Mouse (Mus musculus) stomach, embryonic 16.5 days (tissue): ENCODE results near the gene Lrrc19. TPM values are rescaled to one million over a fixed set of nuclear protein-coding genes. Genes with fewer than 3 reads are reported as not detected.
"Not testable (repeated sequence)": the region's sequence is repeated elsewhere in the genome, so short reads cannot be mapped to it uniquely, and the experiment has no call there.

Experiments used
- ATAC-seq: fragments of 200-750 bp; cut with Nextera tagmentation; 2 replicates; pipeline ENCODE4 v1.8.0; 2017; ENCODE audit warnings: moderate number of reproducible peaks, moderate TSS enrichment; ENCODE audit not compliant: insufficient read depth, low FRiP score
- H3K27ac ChIP-seq: fragments of 300-500 bp; sonication (generic); 2 replicates; pipeline ENCODE4 v1.5.1; 2014; ENCODE audit warnings: low read length
- H3K27me3 ChIP-seq: fragments of 300-500 bp; sonication (generic); 2 replicates; pipeline ENCODE4 v1.6.1; 2014; ENCODE audit warnings: low read length, control low read depth, mixed read lengths; ENCODE audit not compliant: control insufficient read depth, insufficient read depth
- H3K36me3 ChIP-seq: fragments of 300-500 bp; sonication (generic); 2 replicates; pipeline ENCODE4 v1.6.1; 2014; ENCODE audit warnings: low read length; ENCODE audit not compliant: control insufficient read depth, insufficient read depth
- H3K4me1 ChIP-seq: fragments of 300-500 bp; sonication (generic); 2 replicates; pipeline ENCODE4 v1.6.1; 2014; ENCODE audit warnings: low read length, control low read depth, mixed read lengths; ENCODE audit not compliant: control insufficient read depth, insufficient read depth
- H3K4me2 ChIP-seq: fragments of 300-500 bp; sonication (generic); 2 replicates; pipeline ENCODE4 v1.6.1; 2014; ENCODE audit warnings: low read depth, low read length, mixed read lengths
- H3K4me3 ChIP-seq: fragments of 300-500 bp; sonication (generic); replicated peaks from 2 replicates; pipeline ENCODE4 v1.5.1; 2014; ENCODE audit warnings: mild to moderate bottlenecking, low read length
- H3K9ac ChIP-seq: fragments of 300-500 bp; sonication (generic); 2 replicates; pipeline ENCODE4 v1.6.1; 2014; ENCODE audit warnings: low read length
- H3K9me3 ChIP-seq: fragments of 300-500 bp; sonication (generic); replicated peaks from 2 replicates; pipeline ENCODE4 v1.6.1; 2016; ENCODE audit warnings: low read length, control low read depth; ENCODE audit not compliant: control insufficient read depth
- WGBS: fragments of 180-500 bp; shearing (Covaris S2); extraction: QIAGEN DNeasy Blood & Tissue Kit; methylation state at CpG from one replicate; pipeline ENCODE4 v1.1.7; 2014; 5-methylcytosine and 5-hydroxymethylcytosine counted together
- polyA plus RNA-seq: library from polyadenylated mRNA; unstranded; fragments of >200 nt; fragmentation: Nextera tagmentation; extraction: Ambion mirVana; gene quantifications from 2 replicates; pipeline ENCODE4 v1.2.1, GENCODE M21; 2015

The Lrrc19 gene
- 1.0 and 1.7 TPM in 2 replicates for polyA plus RNA-seq

DNA sequence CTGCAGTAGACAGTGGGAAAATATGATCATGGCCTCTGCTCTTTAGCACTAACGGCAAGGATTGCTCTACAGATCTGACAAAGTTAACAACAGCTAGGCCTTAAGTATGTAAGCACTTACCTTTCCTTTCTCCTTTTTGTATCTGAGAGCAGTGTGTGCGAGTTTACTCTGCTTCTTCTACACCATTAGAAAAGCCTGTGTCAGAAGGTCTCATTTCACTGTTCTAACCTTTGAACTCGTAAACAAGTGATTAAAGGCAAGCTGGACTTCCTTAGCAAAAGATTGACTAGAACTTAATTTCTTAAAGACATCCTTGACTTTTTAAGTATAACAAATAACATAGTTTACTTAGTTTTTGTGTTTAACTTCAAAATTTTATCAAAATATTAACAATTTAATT, at the start of gene Lrrc19:
Lrrc19 (minus strand) TSS at position 225 of the 400 bp plus-strand sequence.
- Histone ChIP-seq H3K9ac (no peak within 1 kb of the TSS), H3K36me3 (no peaks in the 10 kb centered on the region), H3K4me1 (no peaks in the 10 kb centered on the region), H3K4me3 (no peak within 1 kb of the TSS), H3K27ac (no peak within 1 kb of the TSS), H3K4me2 (no peak within 1 kb of the TSS), H3K9me3 (no peaks in the 10 kb centered on the region), H3K27me3 (no peaks in the 10 kb centered on the region)
- WGBS, result 79% methylated on average over 3 of the region's 3 CpGs
- ATAC-seq, result no peak

DNA sequence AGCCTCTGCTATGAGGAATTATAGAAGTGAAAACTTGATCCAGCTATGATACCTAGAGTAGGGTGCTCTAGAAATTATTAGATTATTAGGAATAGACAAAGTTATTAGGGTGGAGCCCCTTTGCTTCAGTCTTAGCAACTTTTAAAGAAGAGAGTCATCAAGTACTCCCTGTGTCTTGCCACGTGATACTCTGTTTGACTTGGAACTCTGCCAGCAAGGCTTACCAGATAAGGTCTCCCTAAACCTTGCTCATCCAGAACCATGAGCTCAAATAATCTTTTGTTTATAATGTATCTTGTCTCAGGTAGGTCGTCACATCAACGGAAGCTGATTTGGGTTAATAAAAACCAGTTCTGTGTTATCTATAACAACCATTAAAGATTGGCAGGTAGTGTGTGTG, 46.4 kb upstream of the Lrrc19 start:
- Histone ChIP-seq H3K27me3 (no peaks in the 10 kb centered on the region), H3K4me2 (no peak overlapping the region), H3K4me1 (no peaks in the 10 kb centered on the region), H3K9me3 (no peaks in the 10 kb centered on the region), H3K4me3 (no peak overlapping the region), H3K36me3 (no peaks in the 10 kb centered on the region), H3K27ac (no peak overlapping the region), H3K9ac (no peak overlapping the region)
- 46% methylated on average over 3 of the region's 3 CpGs for WGBS
- ATAC-seq, result no peak

DNA sequence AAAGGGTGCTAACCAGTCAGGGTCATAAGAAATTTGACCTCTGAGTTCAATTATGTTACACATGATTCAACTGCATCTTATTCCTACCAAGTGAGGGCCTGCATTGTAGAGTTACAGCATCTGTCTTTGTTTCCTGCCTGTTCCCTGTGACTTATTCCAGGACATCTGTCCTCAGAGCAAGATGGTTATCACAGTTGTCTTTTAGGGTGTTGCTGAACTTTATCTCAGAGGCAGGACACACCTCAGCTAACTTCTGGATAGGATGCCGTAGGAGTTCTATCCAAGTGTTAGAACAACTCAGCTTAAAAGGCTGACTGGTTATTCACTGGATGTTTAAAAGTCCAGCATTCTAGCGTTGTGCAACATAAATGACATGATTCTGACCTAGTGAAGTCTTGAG, 42.2 kb upstream of the Lrrc19 start:
- no peak overlapping the region for H3K27ac ChIP-seq
- no peaks in the 10 kb centered on the region for H3K27me3 ChIP-seq
- WGBS, result 73% methylated on average over 2 of the region's 2 CpGs
- no peak overlapping the region for H3K4me3 ChIP-seq
- 0 out of 2 replicates have a peak, but pooled peaks cover under 1% of the 10 kb centered on the region for H3K36me3 ChIP-seq
- H3K4me1 ChIP-seq, result no peaks in the 10 kb centered on the region
- no peak for ATAC-seq
- H3K4me2 ChIP-seq, result no peak overlapping the region
- H3K9ac ChIP-seq, result no peak overlapping the region
- no peaks in the 10 kb centered on the region for H3K9me3 ChIP-seq

DNA sequence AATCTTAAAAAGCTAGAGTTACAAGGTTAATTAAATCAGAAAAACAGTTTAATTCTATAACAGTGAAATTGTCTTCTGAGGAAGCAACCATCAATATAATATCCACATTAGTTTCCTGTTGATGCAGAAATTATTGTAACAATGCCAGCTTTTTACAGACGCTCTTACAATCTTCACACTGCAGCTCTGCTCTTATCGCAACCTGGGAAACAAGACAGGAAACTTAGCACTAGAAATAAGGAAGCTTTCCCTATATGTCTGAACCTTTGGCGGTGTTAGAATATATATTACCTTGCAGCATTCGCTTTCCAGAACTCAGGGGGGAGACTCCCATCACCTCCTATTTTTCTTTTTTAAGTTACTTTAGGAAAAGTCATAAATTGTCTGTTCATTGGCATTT, 41.1 kb upstream of the Lrrc19 start:
- Histone ChIP-seq H3K4me3 (no peak overlapping the region), H3K36me3 (0 out of 2 replicates have a peak, but pooled peaks cover 3% of the 10 kb centered on the region), H3K4me2 (no peak overlapping the region), H3K9ac (no peak overlapping the region), H3K4me1 (no peaks in the 10 kb centered on the region), H3K27me3 (no peaks in the 10 kb centered on the region), H3K27ac (no peak overlapping the region), H3K9me3 (no peaks in the 10 kb centered on the region)
- 80% methylated on average over 4 of the region's 4 CpGs for WGBS
- ATAC-seq, result no peak

DNA sequence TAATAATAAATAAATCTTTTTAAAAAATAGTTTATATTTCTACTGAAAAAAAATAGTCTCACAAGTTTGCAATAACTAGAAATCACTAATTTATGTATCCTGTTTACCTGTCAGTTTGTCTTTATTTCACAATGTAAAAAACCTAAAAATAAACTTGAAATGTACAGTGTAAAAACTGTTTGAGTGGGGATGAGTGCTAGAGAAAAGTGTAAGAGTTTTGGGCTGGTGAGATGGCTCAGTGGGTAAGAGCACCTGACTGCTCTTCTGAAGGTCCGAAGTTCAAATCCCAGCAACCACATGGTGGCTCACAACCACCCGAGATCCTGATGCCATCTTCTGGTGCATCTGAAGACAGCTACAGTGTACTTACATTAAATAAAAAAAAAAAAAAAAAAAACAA, 39.9 kb upstream of the Lrrc19 start:
- not testable (repeated sequence) for H3K9me3 ChIP-seq, H3K27ac ChIP-seq, H3K9ac ChIP-seq, H3K4me2 ChIP-seq, H3K4me1 ChIP-seq, H3K27me3 ChIP-seq, H3K4me3 ChIP-seq, H3K36me3 ChIP-seq, ATAC-seq
- 92% methylated on average over 2 of the region's 2 CpGs for WGBS

DNA sequence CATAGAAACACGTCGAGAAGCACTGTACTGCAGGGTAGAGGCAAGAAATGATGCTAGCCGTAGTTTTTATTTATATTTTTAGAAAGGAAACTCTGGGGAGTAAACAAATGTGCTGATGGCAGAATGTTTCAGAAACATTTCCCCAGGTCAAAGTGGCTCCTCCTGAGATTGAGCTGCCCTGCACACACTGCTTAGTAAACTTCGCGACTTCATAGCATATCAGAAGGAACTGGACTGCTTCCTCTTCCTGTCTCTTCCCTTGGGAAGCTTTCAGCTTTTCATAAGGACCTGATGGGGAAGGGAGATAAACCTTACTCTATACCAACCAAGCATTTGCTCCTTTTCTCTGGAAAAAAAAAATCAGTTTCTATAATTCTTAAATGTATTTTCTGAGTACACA, 33.4 kb upstream of the Lrrc19 start:
- Histone ChIP-seq H3K4me1 (no peaks in the 10 kb centered on the region), H3K4me2 (no peak overlapping the region), H3K27ac (no peak overlapping the region), H3K4me3 (no peak overlapping the region), H3K9me3 (no peaks in the 10 kb centered on the region), H3K36me3 (0 out of 2 replicates have a peak, but pooled peaks cover 3% of the 10 kb centered on the region), H3K27me3 (no peaks in the 10 kb centered on the region), H3K9ac (no peak overlapping the region)
- WGBS, result 83% methylated on average over 5 of the region's 5 CpGs
- ATAC-seq, result no peak

DNA sequence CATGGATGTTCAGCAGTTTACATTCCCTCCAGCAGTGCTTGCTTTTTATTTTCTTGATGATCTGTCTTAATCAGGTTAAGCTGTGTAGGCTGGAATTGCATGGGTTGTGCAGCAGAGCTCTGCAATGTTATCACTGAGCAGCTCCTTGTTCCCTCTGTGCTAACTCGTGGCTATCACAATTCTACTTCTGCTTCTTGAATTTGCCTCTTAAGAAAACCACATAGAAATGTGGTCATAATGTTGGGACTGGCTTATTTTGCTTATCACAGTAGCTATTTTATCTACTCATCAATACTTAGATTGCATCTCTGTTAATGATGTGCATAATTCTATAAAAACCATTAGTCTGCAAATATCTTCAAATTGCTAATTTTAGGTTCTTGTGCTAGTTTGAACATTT, 32.1 kb upstream of the Lrrc19 start:
- 49% methylated on average over 1 of the region's 1 CpGs for WGBS
- H3K9ac ChIP-seq, result no peak overlapping the region
- 0 out of 2 replicates have a peak, but pooled peaks cover under 1% of the 10 kb centered on the region for H3K36me3 ChIP-seq
- no peak overlapping the region for H3K27ac ChIP-seq
- H3K4me2 ChIP-seq, result no peak overlapping the region
- H3K27me3 ChIP-seq, result no peaks in the 10 kb centered on the region
- no peaks in the 10 kb centered on the region for H3K4me1 ChIP-seq
- no peak for ATAC-seq
- H3K4me3 ChIP-seq, result no peak overlapping the region
- no peaks in the 10 kb centered on the region for H3K9me3 ChIP-seq

DNA sequence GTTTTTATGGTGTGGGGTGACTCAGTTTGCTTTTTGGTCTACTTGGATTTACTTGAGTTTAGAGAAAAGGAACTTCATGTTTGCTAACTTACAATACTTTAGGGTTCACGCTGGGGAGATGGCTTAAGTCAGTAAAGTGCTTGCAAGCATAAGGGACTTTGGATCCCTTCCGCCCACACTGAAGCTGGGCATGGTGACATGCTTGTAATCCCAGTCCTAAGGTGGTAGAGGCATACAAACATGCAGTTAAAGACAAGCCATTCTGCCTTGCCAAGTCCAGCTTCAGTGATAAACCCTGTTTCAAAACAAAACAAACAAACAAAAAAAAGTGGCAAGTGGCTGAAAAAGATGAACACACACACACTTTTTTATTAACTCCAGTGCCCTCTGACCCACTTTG, 31.2 kb upstream of the Lrrc19 start:
- Histone ChIP-seq H3K4me1 (no peaks in the 10 kb centered on the region), H3K36me3 (no peaks in the 10 kb centered on the region), H3K9ac (no peak overlapping the region), H3K27ac (no peak overlapping the region), H3K4me2 (no peak overlapping the region), H3K4me3 (no peak overlapping the region), H3K27me3 (no peaks in the 10 kb centered on the region), H3K9me3 (no peaks in the 10 kb centered on the region)
- WGBS, result 77% methylated on average over 2 of the region's 2 CpGs
- no peak for ATAC-seq

DNA sequence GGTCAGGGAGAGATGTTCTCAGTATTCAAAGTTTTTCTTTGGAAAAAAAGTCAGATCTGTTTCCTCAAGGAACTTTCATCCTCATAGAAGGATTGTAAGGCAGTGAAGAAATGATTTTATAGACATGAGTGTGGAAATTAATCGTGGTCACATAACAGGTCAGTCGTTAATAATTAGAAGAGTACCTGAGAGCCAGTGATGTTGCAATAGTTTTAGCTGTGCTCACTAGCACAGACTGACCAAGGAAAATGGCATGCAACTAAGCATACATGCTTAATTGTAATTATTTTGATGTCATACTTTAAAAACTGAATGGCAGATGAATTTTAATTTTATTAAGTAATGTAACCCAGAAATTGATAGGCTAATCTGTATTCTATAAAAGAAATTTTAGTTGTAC, 30.7 kb upstream of the Lrrc19 start:
- Histone ChIP-seq H3K4me2 (no peak overlapping the region), H3K27ac (no peak overlapping the region), H3K4me1 (no peaks in the 10 kb centered on the region), H3K36me3 (no peaks in the 10 kb centered on the region), H3K4me3 (no peak overlapping the region), H3K9ac (no peak overlapping the region), H3K9me3 (no peaks in the 10 kb centered on the region), H3K27me3 (no peaks in the 10 kb centered on the region)
- no peak for ATAC-seq
- 87% methylated on average over 2 of the region's 2 CpGs for WGBS

DNA sequence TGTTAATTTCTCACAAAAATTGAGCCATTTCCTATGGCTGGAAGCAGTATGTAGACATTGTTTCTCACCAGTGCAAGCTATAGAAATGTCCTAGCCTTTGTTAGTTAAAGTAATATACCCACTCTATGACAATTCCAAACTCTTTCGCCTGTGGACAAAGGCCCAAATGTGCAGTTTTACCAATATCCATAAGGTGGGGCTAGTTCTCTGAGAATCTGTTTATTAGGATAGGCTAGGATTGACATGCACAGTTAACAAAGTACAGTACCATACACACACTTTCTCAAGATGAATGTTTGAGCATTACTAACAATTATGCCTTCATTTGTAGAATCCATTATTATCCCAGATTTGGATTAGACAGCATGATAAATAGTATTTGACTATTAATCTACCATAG, 19.8 kb upstream of the Lrrc19 start:
- H3K36me3 ChIP-seq, result no peaks in the 10 kb centered on the region
- H3K9ac ChIP-seq, result no peak overlapping the region
- H3K4me3 ChIP-seq, result no peak overlapping the region
- H3K4me1 ChIP-seq, result no peaks in the 10 kb centered on the region
- no peak for ATAC-seq
- no peaks in the 10 kb centered on the region for H3K9me3 ChIP-seq
- H3K27ac ChIP-seq, result no peak overlapping the region
- H3K27me3 ChIP-seq, result no peaks in the 10 kb centered on the region
- WGBS, result 46% methylated on average over 1 of the region's 1 CpGs
- H3K4me2 ChIP-seq, result no peak overlapping the region
